Mouse (Mus musculus): ENCODE measurements around the gene Slx4ip.
"Not testable (repeated sequence)": the region's sequence is repeated elsewhere in the genome, so short reads cannot be mapped to it uniquely, and the experiment has no call there.

Gene Slx4ip

GRCm38 (mm10) chr2:136891068-136891950 is at the start of gene Slx4ip, which contains the start of the genes AL731706.1 and Mkks:
TSS of gene Slx4ip (plus strand) at chr2:136891218.
TSS of gene AL731706.1 (minus strand) at chr2:136891389.
TSS of gene Mkks (minus strand) at chr2:136891389.
- DNase-seq (ENCODE audit: extremely low spot score) = peak; percentile 98

GRCm38 (mm10) chr2:136850366-136850765 is 40.7 kb upstream of the Slx4ip start:
- no peak for DNase-seq (ENCODE audit: extremely low spot score)

- peak; percentile 42 for DNase-seq (ENCODE audit: extremely low spot score)
Observed at GRCm38 (mm10) chr2:136854543-136855388, 36.3 kb upstream of the Slx4ip start.

- no peak for DNase-seq (ENCODE audit: extremely low spot score)
Observed at GRCm38 (mm10) chr2:136885579-136885978, 5.4 kb upstream of the Slx4ip start, which contains the start of gene AL731706.2. TSS of gene AL731706.2 (minus strand) at chr2:136885679.

- DNase-seq (ENCODE audit: extremely low spot score) = no peak
Observed at GRCm38 (mm10) chr2:136886846-136887245, 4.2 kb upstream of the Slx4ip start.

- DNase-seq (ENCODE audit: extremely low spot score) = not testable (repeated sequence)
Observed at GRCm38 (mm10) chr2:136890716-136891067, 326 bp upstream of the Slx4ip start.

- DNase-seq (ENCODE audit: extremely low spot score) = peak; percentile 89
Observed at GRCm38 (mm10) chr2:136891951-136892371, 943 bp downstream of the Slx4ip start.

- no peak for DNase-seq (ENCODE audit: extremely low spot score)
Observed at GRCm38 (mm10) chr2:136894494-136894893, 3.5 kb downstream of the Slx4ip start.

- DNase-seq (ENCODE audit: extremely low spot score) = no peak
Observed at GRCm38 (mm10) chr2:136896131-136896530, 5.1 kb downstream of the Slx4ip start.

GRCm38 (mm10) chr2:136908596-136908995 is 17.6 kb downstream of the Slx4ip start:
- no peak for DNase-seq (ENCODE audit: extremely low spot score)

GRCm38 (mm10) chr2:136909298-136909697 is 18.3 kb downstream of the Slx4ip start:
- no peak for DNase-seq (ENCODE audit: extremely low spot score)

- peak; percentile 44 for DNase-seq (ENCODE audit: extremely low spot score)
Observed at GRCm38 (mm10) chr2:136911958-136912411, 21.0 kb downstream of the Slx4ip start.

GRCm38 (mm10) chr2:136913021-136913420 is 22.0 kb downstream of the Slx4ip start:
- DNase-seq (ENCODE audit: extremely low spot score) = no peak

GRCm38 (mm10) chr2:136914334-136914902 is 23.4 kb downstream of the Slx4ip start:
- DNase-seq (ENCODE audit: extremely low spot score) = no peak

- DNase-seq (ENCODE audit: extremely low spot score) = no peak
Observed at GRCm38 (mm10) chr2:136919433-136919832, 28.4 kb downstream of the Slx4ip start.

- no peak for DNase-seq (ENCODE audit: extremely low spot score)
Observed at GRCm38 (mm10) chr2:136920257-136920993, 29.4 kb downstream of the Slx4ip start.

- DNase-seq (ENCODE audit: extremely low spot score) = no peak
Observed at GRCm38 (mm10) chr2:136921003-136921408, 30.0 kb downstream of the Slx4ip start.

GRCm38 (mm10) chr2:136936391-136937288 is 45.6 kb downstream of the Slx4ip start:
- no peak for DNase-seq (ENCODE audit: extremely low spot score)

- DNase-seq (ENCODE audit: extremely low spot score) = no peak
Observed at GRCm38 (mm10) chr2:136938249-136938648, 47.2 kb downstream of the Slx4ip start.

- DNase-seq (ENCODE audit: extremely low spot score) = no peak
Observed at GRCm38 (mm10) chr2:136946297-136946696, 55.3 kb downstream of the Slx4ip start.
